In genomic region chr16:30873493-30874211, GRCm38 (mm10) we compare ENCODE assay signal across 8 mouse cellular contexts.
DNase-seq lines count a peak whose midpoint lies in the region.

No protein-coding gene starts in this region.

- H3K4me3 ChIP-seq in embryonic facial prominence, embryonic 10.5 days, result no peak overlapping the region

- peak overlapping the region; percentile 62; the same call in 1 of the 2 replicates for H3K27ac ChIP-seq in embryonic facial prominence, embryonic 10.5 days (replicated peaks)

- no peaks in the 10 kb centered on the region for H3K36me3 ChIP-seq in embryonic facial prominence, embryonic 10.5 days (replicated peaks)

- H3K9me3 ChIP-seq in embryonic facial prominence, embryonic 10.5 days, result no peaks in the 10 kb centered on the region

- DNase-seq in R1 (ENCODE audit: low read depth, low spot score), result peak; percentile 88
- peak; percentile 31 for DNase-seq in embryonic facial prominence, embryonic 10.5 days (ENCODE audit: low spot score)
- peak; percentile 51 to 53 for DNase-seq in heart, adult 9 months (ENCODE audit: low spot score in 2 of 2)
- DNase-seq in kidney, adult 9 months, result peak; percentile 44
- peak; percentile 17 for DNase-seq in lung, postnatal 10 days
- DNase-seq in right cerebral cortex, postnatal 14 days, result no peak
- DNase-seq in adrenal gland, postnatal 10 days, result no peak
- DNase-seq in ovary, postnatal 14 days (ENCODE audit: low spot score), result no peak

- H3K4me1 ChIP-seq in embryonic facial prominence, embryonic 10.5 days, result peaks cover 46% of the 10 kb centered on the region

- no peaks in the 10 kb centered on the region for H3K27me3 ChIP-seq in embryonic facial prominence, embryonic 10.5 days (replicated peaks; ENCODE audit: low read depth, poor library complexity, severe bottlenecking)

- WGBS in embryonic facial prominence, embryonic 10.5 days, result 43% methylated on average over 26 of the region's 26 CpGs

Comparison
In these comparisons a context has a peak if more than half of its experiments do, and no peak if none do; other contexts are left out.
1. DNase-seq: peak in R1 (single experiment), embryonic facial prominence, embryonic 10.5 days (single experiment), heart, adult 9 months (2 of 2), kidney, adult 9 months (single experiment) and lung, postnatal 10 days (single experiment); none in right cerebral cortex, postnatal 14 days (single experiment), adrenal gland, postnatal 10 days (single experiment) and ovary, postnatal 14 days (single experiment).